Comparison of ENCODE assay signal across 7 mouse cellular contexts in genomic region chr11:69059357-69059974, GRCm38 (mm10). TPM values are rescaled to one million over a fixed set of nuclear protein-coding genes. Genes with fewer than 3 reads are reported as not detected.
DNase-seq lines count a peak whose midpoint lies in the region; ATAC-seq and TF ChIP-seq lines count a peak whose summit lies in the region.

Gene Borcs6 (plus strand): TSS chr11:69059717.

- H3K9me3 ChIP-seq in embryonic facial prominence, embryonic 11.5 days (replicated peaks; ENCODE audit: control insufficient read depth, low read length), result no peaks in the 10 kb centered on the region
- no peaks in the 10 kb centered on the region for H3K9me3 ChIP-seq in limb, embryonic 12.5 days
- no peaks in the 10 kb centered on the region for H3K9me3 ChIP-seq in midbrain, embryonic 15.5 days

- peak within 1 kb of the TSS; percentile 76 for H3K4me3 ChIP-seq in embryonic facial prominence, embryonic 11.5 days (ENCODE audit: low read depth, low read length)
- peak within 1 kb of the TSS; percentile 79 for H3K4me3 ChIP-seq in kidney, adult 2 months (ENCODE audit: insufficient read depth, low read depth, low read length)
- H3K4me3 ChIP-seq in limb, embryonic 12.5 days (replicated peaks), result peak within 1 kb of the TSS; percentile 90
- H3K4me3 ChIP-seq in midbrain, embryonic 15.5 days, result peak within 1 kb of the TSS; percentile 84
- peak within 1 kb of the TSS; percentile 92 for H3K4me3 ChIP-seq in spleen, adult 2 months (ENCODE audit: extremely low read depth, insufficient read depth, insufficient read length)

- ATAC-seq in embryonic facial prominence, embryonic 11.5 days (replicated peaks; ENCODE audit: insufficient number of reproducible peaks, low FRiP score, low TSS enrichment, low read depth), result peak; percentile 89
- peak; percentile 92 for ATAC-seq in limb, embryonic 12.5 days (ENCODE audit: insufficient number of reproducible peaks, insufficient read depth, low FRiP score, low TSS enrichment, low read depth)
- ATAC-seq in midbrain, embryonic 15.5 days (replicated peaks), result peak; percentile 93

- H3K4me1 ChIP-seq in embryonic facial prominence, embryonic 11.5 days (ENCODE audit: control insufficient read depth, insufficient read depth, low read length), result no peaks in the 10 kb centered on the region
- peaks cover 10% of the 10 kb centered on the region for H3K4me1 ChIP-seq in kidney, adult 2 months (ENCODE audit: control insufficient read depth, insufficient read depth, low read length)
- peaks cover 23% of the 10 kb centered on the region for H3K4me1 ChIP-seq in limb, embryonic 12.5 days (replicated peaks)
- H3K4me1 ChIP-seq in midbrain, embryonic 15.5 days, result peaks cover 37% of the 10 kb centered on the region
- H3K4me1 ChIP-seq in spleen, adult 2 months (ENCODE audit: control insufficient read depth, insufficient read depth, insufficient read length), result peaks cover 8% of the 10 kb centered on the region

- peak; percentile 97 for DNase-seq in adrenal gland, postnatal 14 days
- DNase-seq in embryonic facial prominence, embryonic 11.5 days (ENCODE audit: low spot score), result peak; percentile 97
- DNase-seq in heart, adult 11 months, result peak; percentile 100
- peak; percentile 99 for DNase-seq in kidney, adult 2 months
- DNase-seq in spleen, adult 2 months (ENCODE audit: low read depth in 1 of 2, low spot score in 2 of 2), result peak; percentile 93

- no peaks in the 10 kb centered on the region for H3K27me3 ChIP-seq in embryonic facial prominence, embryonic 11.5 days (ENCODE audit: control insufficient read depth, insufficient read depth, low read length)
- no peaks in the 10 kb centered on the region for H3K27me3 ChIP-seq in kidney, adult 2 months (replicated peaks; ENCODE audit: control insufficient read depth, insufficient read depth, low read length)
- H3K27me3 ChIP-seq in limb, embryonic 12.5 days, result peaks cover 7% of the 10 kb centered on the region; the same call in 1 of the 2 replicates
- no peaks in the 10 kb centered on the region for H3K27me3 ChIP-seq in midbrain, embryonic 15.5 days (replicated peaks)
- no peaks in the 10 kb centered on the region for H3K27me3 ChIP-seq in spleen, adult 2 months (ENCODE audit: control insufficient read depth, insufficient read depth, low read length)

- WGBS in embryonic facial prominence, embryonic 11.5 days, result under 1% methylated on average over 63 of the region's 64 CpGs
- under 1% methylated on average over 64 of the region's 64 CpGs for WGBS in kidney, adult 2 months
- WGBS in limb, embryonic 12.5 days, result under 1% methylated on average over 64 of the region's 64 CpGs
- under 1% methylated on average over 62 of the region's 64 CpGs for WGBS in midbrain, embryonic 15.5 days
- under 1% methylated on average over 61 of the region's 64 CpGs for WGBS in spleen, adult 2 months

- H3K4me2 ChIP-seq in embryonic facial prominence, embryonic 11.5 days (ENCODE audit: low read depth, low read length), result peak within 1 kb of the TSS; percentile 89
- H3K4me2 ChIP-seq in limb, embryonic 12.5 days, result peak within 1 kb of the TSS; percentile 95
- peak within 1 kb of the TSS; percentile 92 for H3K4me2 ChIP-seq in midbrain, embryonic 15.5 days

- H3K36me3 ChIP-seq in embryonic facial prominence, embryonic 11.5 days (replicated peaks; ENCODE audit: control insufficient read depth, insufficient read depth, low read depth, low read length), result no peaks in the 10 kb centered on the region
- H3K36me3 ChIP-seq in kidney, adult 2 months (ENCODE audit: control insufficient read depth, insufficient read depth, low read length), result no peaks in the 10 kb centered on the region
- H3K36me3 ChIP-seq in limb, embryonic 12.5 days, result no peaks in the 10 kb centered on the region
- H3K36me3 ChIP-seq in midbrain, embryonic 15.5 days (replicated peaks), result no peaks in the 10 kb centered on the region
- H3K36me3 ChIP-seq in spleen, adult 2 months (ENCODE audit: control insufficient read depth, insufficient read depth, low read length), result no peaks in the 10 kb centered on the region

- peak within 1 kb of the TSS; percentile 78 for H3K9ac ChIP-seq in embryonic facial prominence, embryonic 11.5 days (replicated peaks; ENCODE audit: low read length)
- H3K9ac ChIP-seq in limb, embryonic 12.5 days (replicated peaks), result peak within 1 kb of the TSS; percentile 77
- H3K9ac ChIP-seq in midbrain, embryonic 15.5 days, result peak within 1 kb of the TSS; percentile 89

- TF ChIP-seq CTCF in kidney, adult 2 months (conservative IDR thresholded peaks at IDR 0.05; ENCODE audit: insufficient read depth, insufficient read length, low read depth, low read length), result no peak
- no peak for TF ChIP-seq CTCF in spleen, adult 2 months (IDR thresholded peaks at IDR 0.05; ENCODE audit: extremely low read depth, insufficient read depth, insufficient read length, insufficient replicate concordance)

- peak; percentile 57 for TF ChIP-seq POLR2A in kidney, adult 2 months (IDR thresholded peaks at IDR 0.05; ENCODE audit: low read depth, low read length)
- peak; percentile 62 for TF ChIP-seq POLR2A in spleen, adult 2 months (IDR thresholded peaks at IDR 0.05; ENCODE audit: low read depth, low read length)

- peak within 1 kb of the TSS; percentile 31 for H3K27ac ChIP-seq in embryonic facial prominence, embryonic 11.5 days (replicated peaks; ENCODE audit: low read depth, low read length)
- peak within 1 kb of the TSS; percentile 85 for H3K27ac ChIP-seq in kidney, adult 2 months (ENCODE audit: insufficient read depth, low read depth, low read length)
- H3K27ac ChIP-seq in limb, embryonic 12.5 days, result peak within 1 kb of the TSS; percentile 83
- H3K27ac ChIP-seq in midbrain, embryonic 15.5 days, result peak within 1 kb of the TSS; percentile 95
- H3K27ac ChIP-seq in spleen, adult 2 months (ENCODE audit: insufficient read depth, low read length), result peak within 1 kb of the TSS; percentile 88

RNA-seq across cellular contexts. Expression of gene Borcs6, which starts in this region (rescaled TPM):
- 19.2 and 20.6 TPM in 2 replicates for total RNA-seq in adrenal gland, postnatal 14 days (2021)
- polyA plus RNA-seq in embryonic facial prominence, embryonic 11.5 days (2014; fragmentation: Nextera tagmentation; extraction: Ambion mirVana), result 6.4 and 7.7 TPM in 2 replicates
- polyA plus RNA-seq in kidney, adult 2 months (2012; rRNA removed), result 14.8 and 15.6 TPM in 2 replicates
- 9.2 and 10.0 TPM in 2 replicates for polyA plus RNA-seq in limb, embryonic 12.5 days (2016; fragmentation: Nextera tagmentation; extraction: Ambion mirVana)
- 20.5 and 21.2 TPM in 2 replicates for polyA plus RNA-seq in midbrain, embryonic 15.5 days (2015; fragmentation: Nextera tagmentation; extraction: Ambion mirVana)
- polyA plus RNA-seq in spleen, adult 2 months (2012; rRNA removed), result 16.7 and 23.7 TPM in 2 replicates

Comparison
In these comparisons a context has a peak if more than half of its experiments do, and no peak if none do; other contexts are left out.
1. Peak in every context shown above with its lines: DNase-seq, ATAC-seq, H3K4me3 ChIP-seq and H3K27ac ChIP-seq.
2. H3K27ac ChIP-seq: peak in every context shown above with its lines; median percentile 95 in midbrain, embryonic 15.5 days; 88 in spleen, adult 2 months; 85 in kidney, adult 2 months; 83 in limb, embryonic 12.5 days; 31 in embryonic facial prominence, embryonic 11.5 days.